Mouse (Mus musculus) liver, adult 10 weeks (tissue): ENCODE measurements around the gene Bcl9. TPM values are rescaled to one million over a fixed set of nuclear protein-coding genes. Genes with fewer than 3 reads are reported as not detected.

ENCODE experiments used
- polyA plus RNA-seq: library from polyadenylated mRNA; stranded (reverse); fragments of 350-450 nt; fragmentation: Illumina TruSeq; extraction: RNeasy Lipid Tissue Mini Kit (QIAGEN cat#74804); gene quantifications from one replicate; pipeline ENCODE4 v1.2.3, GENCODE M21; 2014; ENCODE audit warnings: low read depth, low replicate concordance

The Bcl9 gene
- 1.9 TPM for polyA plus RNA-seq

GRCm38 (mm10) chr3:97297553-97298432 is at the start of gene Bcl9:
Bcl9 (minus strand) TSS chr3:97297917.

DNA sequence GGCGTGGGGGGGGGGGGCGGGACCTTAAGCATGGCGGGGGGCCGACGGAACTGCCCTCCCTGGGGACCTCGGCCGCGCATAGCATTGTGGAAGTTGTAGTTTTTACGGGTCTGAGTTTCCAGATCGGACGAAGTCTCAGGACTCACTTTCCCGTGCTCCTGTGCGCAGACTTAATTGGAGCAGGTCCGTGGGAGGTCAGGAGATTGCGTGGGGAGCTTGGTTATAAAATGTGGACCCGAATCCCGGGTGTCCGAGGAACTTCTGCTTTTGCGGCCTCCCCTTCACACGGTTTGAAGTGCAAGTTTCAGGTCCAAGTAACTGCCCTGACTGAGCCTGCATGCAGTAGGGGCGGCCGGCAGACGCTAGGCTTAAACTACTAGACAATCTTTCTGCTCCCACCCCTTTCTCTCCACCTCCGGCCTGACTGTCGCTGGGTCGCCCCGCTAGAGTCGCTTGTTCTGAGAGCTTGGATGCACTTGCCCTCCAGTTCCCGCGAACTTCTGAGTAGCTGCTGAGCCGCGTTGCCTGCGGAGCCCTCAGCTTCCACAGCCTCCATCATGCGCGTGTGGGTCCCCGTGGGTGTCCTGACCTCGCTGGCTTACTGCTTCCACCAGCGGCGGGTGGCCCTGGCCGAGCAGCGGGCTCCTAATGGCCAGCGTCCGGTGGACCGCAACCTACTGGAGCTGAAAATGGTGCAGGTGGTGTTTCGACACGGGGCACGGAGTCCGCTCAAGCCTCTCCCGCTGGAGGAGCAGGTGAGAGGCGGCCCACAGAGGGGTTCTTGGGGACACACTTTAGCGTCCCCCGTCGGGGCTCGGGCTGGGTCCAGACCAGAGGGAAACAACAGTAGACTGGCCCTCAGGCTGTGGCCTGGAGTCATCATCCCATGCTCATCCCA is 138.9 kb downstream of the Bcl9 start, which contains the start of gene Acp6:
TSS of gene Acp6 (plus strand) at position 167 of the 898 bp plus-strand sequence.

Other genes starting within 250 kb of the Bcl9 start
- gene Acp6, start 139.1 kb downstream of the Bcl9 start, polyA plus RNA-seq, result 29.3 TPM
- not detected for gene Olfr1402, start 124.1 kb upstream of the Bcl9 start, polyA plus RNA-seq